Mouse (Mus musculus): ENCODE measurements at regions not wholly inside any gene's neighbourhood (a gene's known extent, or its start where the extent isn't known, plus 50 kb on each side); places are given as distances from the start of the nearest gene placed in this dataset.
A peak's percentile ranks its signal among the peaks of the same experiment; 100 is the strongest.

- peak; percentile 6 for DNase-seq (ENCODE audit: low read depth, low spot score)
These were observed 87.7 kb upstream of the Sorcs1 start for GRCm38 (mm10) chr19:50766171-50766570.

All from telencephalon, adult 2 months (tissue).